Mouse (Mus musculus) layer of hippocampus, adult 8-10 months (tissue): Measurements from ENCODE around the gene Dus1l. TPM values are rescaled to one million over a fixed set of nuclear protein-coding genes. Genes with fewer than 3 reads are reported as not detected.
"Not testable (repeated sequence)": the region's sequence is repeated elsewhere in the genome, so short reads cannot be mapped to it uniquely, and the experiment has no call there.

Experiments
- DNase-seq, 2 experiments: peaks; one replicate each; pipeline ENCODE4 v3.0.0; 2022; ENCODE audit warnings: low spot score in 2 of 2
- total RNA-seq, 4 experiments: library from RNA; stranded (reverse); gene quantifications; 2 replicates each; pipeline ENCODE4 v1.2.4; 2022

Dus1l gene
- total RNA-seq, 4 experiments from 2014 or later = 48.3 to 53.3 (median 49.9) TPM

DNA sequence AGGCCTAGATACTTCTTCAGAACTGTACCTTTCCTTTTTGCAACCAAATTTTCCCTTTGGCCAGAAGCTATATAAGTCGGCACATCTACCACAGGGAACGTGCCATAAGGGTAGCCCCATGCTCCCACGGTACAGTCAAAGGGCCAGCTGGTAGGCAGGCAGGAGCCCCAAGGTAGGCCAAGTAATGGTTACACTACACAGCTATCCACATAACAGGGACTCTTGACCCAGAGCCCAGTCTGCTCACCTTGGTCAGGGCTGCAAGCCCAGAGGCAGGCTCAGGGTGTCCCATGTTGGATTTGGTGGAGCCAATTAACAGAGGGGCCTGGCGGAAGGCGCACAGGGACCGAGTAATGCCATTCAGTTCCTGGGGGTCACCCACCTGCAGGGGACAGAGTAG is 23.4 kb upstream of the Dus1l start:
- DNase-seq = no peak

DNA sequence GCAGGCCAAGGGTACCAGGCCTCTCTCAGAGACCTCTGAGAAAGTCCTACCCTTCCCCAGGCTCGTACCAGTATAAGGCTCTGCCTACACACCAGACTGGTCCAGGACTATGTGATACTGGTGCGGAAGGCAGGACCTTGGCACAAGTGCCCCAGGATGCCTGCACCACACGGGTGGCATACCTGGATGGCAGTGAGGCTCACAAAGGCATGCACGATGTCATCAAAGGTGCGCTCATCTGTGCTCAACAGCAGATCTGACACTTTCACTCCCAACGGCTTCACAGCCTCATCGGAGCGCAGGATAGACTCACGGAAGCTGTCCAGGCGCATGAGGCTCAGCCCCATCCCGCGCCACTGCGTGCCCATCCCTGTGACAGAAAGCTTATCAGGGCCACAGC is 22.0 kb upstream of the Dus1l start:
- DNase-seq = no peak

DNA sequence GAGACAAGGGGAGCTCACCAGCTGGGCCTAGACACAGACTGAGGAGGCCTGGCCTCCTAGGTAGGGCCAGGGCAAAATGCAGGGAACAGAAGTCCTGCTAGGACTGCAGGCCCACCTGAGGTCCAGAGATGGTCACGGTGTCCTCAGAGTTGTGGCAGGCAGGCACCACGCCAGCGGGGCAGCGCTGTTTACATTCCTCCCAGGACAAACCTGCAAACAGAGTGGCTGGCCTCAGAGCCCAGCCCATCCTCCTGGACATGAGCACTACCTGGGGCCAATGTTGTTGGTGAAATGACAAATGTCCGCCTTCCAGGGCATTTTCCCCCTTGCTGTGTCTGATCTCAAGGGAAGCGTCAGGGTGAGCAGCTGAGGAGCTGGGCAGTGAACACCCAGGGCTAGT is 21.2 kb upstream of the Dus1l start:
- DNase-seq = no peak

DNA sequence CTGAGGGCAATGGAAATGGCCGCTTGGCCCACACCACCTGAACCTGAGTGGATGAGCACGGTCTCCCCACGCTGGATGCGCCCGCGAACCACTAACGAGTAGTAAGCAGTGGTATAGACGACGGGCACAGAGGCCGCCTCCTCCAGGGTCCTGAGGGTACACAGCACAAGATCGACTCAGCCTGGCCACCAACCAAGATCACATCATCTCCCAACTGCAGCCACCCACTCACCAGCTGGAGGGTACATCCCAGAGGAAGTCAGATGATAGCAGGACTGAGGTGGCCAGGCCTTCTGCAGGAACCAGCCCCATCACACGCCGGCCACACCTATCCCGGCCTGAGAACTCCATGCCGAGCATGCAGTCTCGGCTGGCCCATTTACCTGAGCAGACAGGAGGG is 15.9 kb upstream of the Dus1l start:
- DNase-seq = peak in 1 of 2 experiments; percentile 51

DNA sequence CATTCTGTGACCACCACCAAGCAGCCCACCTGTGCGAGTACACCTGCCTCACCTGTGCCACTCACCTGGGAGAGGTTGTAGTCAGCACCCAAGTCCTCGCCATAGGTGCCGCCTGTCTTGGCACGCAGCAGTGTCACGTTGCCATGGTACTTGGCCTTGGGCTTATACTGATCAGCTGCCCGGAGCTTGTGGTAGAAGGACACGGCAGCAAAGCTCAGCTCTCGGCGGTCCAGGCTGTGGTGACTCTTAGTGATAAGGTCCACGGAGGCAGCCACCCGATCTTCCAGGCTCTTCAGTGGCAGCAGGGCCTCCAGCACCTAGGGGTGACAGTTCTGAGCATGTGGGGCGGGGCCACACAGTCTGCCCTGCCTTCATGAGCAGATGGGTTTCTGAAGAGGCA is 11.8 kb upstream of the Dus1l start:
- no peak for DNase-seq

DNA sequence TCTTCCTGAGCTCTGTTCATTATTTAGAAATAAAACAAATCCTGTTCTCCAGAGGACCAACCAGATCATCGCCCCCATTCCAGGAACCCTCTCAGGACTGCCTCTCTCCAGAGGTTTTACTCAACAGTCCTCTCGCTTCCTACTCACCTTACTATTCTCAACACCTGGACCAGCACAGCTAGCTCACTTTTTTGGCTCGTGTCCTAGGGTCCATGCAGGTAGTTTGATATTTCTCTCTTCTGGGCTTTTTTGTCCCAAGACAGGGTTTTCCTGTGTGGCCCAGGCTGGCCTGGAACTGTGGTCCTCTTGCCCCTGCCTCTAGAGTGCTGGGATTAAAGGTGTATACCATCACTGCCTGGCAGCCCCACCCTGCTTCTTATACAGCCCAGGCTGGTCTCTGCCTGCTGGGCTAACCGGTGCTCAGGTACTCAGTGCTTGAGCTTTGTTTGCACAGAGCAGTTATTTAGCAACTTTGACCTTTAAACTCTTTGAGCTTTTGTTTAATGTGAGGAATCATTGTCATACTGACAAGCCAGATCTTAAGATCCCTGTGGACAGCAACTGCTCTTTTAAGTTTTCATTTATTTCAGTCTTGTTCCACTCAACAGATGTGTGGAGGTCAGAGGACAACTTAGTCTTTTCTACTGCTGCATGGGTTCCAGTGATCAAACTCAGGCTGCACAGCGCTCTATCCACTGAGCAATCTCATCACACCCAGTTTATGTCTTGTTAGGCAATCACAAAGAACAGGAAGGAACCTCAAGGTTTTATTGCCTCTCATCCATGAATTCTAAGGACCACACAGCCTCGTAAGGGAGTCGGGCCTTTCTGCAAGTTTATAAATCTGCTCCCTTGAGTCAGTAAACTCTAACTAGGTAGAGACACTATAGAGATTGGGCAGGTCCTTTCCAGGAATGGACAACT is 9.4 kb upstream of the Dus1l start:
- DNase-seq = no peak

DNA sequence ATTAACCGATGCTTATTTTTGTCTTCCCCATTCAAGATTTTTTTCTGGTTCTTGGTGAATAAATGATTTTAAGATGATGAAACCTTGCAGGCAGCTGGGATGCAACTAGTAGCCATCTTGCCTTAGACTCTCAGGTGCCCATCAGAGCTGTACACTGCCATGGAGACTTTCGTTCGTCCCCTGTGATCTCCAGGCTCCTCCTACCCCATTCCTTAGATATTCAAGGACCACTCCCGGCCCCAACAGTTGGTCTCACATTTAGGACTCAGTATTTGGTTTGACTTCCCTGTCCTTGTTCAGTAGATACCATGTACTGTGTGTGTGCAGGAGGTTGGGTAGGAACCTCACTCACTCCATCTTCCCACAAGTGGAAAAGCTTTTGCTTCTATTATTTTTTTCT is 8.6 kb upstream of the Dus1l start:
- no peak for DNase-seq

DNA sequence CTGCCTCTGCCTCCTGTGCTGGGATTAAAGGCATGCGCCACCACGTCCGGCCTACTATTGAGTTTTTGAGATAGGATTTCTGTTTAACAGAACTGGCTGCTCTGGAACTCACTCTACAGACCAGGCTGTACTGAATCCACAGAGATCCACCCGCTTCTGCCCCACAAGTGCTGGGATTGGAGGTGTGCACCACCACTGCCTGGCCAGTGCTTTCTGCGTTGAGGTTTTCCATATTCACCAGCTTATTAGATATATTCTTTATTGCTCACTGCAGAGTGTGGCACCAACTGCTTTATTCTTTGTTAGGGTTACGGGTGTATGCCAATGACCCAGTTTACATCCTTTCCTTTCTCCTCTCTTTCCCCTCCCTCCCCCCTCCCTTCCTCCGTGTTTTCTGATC is 8.1 kb upstream of the Dus1l start:
- no peak for DNase-seq

DNA sequence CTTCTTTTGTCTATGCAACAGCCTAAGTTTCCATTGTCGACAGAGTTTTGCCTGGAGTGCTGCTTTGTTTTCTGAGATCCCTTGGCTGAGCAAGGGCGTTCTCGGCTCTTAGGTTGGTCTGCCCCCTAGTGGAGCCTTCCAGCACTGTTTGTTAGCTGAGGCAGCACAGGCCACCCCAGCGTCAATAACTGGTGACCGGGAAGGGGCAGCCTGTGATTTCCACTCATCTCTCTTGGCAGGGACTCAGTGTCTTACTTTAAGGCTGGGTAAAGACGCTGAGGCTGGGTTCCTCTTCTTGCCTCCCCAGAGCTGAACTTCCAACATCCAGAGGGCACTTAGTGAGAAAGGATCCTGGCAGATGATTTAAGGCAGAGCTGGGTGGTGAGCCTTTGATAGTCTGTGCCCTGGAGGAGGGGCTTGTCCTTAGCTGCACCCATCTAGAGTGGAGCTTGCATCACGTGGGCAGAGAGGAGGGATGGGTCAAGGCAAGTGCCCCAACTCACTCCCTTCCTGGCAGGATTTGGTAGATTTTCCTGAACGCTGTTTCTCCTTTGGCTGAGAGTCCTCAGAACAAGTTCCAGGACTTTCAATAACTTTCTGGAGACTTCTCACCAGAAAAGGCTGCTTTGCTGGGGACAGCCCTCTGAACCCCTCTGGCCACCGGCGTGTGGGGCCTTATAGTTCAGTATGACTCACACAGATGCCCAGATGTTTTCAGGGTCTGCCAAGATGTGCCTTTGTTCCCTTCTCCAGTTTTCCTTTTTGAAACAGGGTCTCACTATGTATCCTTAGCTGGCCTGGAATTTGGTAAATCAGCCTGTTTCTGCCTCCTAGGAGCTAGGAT is 4.1 kb upstream of the Dus1l start:
- DNase-seq = peak; percentile 61 to 88

DNA sequence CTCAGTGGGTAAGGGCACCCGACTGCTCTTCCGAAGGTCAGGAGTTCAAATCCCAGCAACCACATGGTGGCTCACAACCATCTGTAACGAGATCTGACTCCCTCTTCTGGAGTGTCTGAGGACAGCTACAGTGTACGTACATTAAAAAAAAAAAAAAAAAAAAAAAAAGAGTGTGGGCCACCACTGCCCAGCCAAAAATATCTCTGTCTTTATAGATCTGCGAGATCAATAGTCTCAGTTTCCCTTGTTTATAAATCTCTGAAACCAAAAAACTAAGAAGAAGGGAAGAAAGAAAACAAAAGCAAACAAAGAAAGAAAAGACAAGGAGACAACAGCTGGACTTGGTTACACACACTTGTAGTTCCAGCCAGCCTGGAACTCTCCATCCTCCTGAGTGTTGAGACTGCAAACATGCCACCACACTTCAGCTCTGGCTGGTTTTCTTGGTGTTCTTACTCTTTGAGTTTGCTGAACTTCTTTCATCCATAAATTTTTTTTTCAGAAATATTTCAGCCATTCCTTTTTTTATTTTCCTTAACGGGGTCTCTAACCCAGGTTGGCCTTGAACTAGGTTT is 3.2 kb upstream of the Dus1l start:
- no peak for DNase-seq

DNA sequence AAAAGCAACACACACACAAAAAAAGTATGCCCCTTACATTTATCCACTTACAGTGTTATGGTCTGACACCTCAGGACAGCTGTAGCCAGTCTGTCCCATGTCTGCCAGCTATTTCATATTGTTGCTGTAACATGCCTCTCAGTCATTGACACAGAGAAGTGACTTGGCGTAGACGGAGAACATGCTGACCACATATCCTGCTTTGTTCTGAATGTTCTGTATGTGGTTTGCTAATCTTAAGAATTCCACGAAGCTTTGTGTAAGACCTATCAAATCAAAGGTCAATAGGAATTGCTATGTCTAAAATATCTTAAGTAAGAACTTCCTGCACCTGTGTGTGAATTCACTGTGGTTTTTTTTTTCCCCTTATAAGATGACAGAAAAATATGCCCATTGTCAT is 2.0 kb upstream of the Dus1l start:
- DNase-seq = no peak

DNA sequence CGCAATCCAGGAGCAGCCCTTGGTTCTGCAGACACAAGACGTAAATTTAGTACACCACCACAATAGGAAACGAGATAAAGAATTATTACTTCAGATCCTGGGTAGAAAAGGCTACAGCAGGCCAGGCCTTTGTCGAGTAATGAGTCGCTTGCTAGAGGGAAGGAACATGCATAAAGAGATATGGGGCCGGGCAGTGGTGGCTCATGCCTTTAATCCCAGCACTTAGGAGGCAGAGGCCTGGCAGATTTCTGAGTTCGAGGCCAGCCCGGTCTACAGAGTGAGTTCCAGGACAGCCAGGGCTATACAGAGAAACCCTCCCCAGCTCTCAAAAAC is 377 bp upstream of the Dus1l start:
- no peak for DNase-seq

DNA sequence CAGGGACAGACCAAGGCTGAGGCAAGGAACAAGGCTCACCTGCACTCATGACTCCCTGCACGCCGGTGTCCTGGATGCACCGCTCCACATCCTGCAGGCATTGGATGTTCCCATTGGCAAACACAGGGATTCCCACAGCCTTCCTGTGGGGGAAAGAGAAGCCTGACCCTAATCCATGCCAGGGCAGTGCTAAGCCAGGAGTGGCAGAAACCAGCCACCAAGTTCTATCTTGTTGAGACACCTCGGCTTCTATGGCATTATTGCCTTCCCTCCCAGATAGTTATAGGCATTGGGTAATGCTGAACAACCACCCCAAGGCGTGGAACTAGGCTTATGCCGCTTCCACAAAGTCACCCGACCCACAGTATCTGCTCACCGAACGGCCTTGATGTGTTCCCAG is 3.6 kb downstream of the Dus1l start:
- DNase-seq = no peak

DNA sequence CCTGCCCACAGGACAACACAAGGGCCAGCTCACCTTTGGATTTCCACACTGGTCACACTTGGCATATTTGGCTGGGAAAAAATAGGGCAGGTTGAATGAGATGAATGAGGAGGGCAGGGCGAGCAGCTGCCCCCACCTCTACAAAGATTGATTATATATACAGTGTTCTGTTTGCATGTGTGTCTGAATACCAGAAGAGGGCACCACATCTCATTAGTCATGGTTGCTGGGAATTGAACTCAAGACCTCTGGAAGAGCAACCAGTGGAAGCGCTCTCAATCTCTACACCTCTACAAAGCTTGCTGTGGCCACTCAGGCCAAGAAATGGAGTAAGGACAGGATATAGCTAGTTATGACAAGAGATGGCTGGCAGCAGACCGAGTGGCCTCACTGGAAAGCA is 6.4 kb downstream of the Dus1l start:
- no peak for DNase-seq

DNA sequence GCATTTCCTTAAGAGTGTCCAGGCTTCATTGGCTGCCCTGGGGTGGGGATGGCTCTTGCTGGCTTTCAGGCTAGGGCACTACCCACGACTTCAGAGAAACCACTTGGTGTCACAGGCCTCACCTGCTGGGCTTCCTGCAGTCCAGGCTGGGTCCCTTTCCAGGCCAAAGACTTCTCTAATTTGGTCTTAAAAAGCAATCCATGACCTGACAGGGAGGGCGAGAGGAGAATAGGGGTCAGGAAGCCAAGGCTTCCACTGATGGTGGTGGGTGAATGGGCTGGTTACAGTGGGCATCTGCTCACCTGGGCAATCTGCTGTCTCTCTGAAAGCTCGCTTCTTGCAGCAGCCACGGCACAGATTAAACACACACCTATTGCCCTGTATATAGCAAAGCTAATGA is 6.8 kb downstream of the Dus1l start:
- DNase-seq = no peak

DNA sequence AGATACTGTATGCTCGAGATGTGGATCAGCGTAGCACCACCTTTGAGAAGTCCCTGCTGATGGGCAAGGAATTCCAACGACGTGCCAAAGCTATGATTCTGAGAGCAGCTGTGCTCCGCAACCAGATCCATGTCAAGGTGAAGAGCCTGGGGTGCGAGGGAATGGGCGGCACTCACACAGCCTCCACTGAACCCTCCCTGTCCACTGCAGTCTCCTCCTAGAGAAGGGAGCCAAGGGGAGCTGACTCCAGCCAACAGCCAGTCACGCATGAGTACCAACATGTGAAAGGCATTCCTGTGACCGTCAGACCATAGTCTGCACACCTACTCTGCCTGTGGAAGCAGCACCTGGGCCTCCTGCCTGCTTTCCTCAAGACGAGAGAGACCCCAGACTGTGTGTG is 7.7 kb downstream of the Dus1l start:
- DNase-seq = not testable (repeated sequence)

DNA sequence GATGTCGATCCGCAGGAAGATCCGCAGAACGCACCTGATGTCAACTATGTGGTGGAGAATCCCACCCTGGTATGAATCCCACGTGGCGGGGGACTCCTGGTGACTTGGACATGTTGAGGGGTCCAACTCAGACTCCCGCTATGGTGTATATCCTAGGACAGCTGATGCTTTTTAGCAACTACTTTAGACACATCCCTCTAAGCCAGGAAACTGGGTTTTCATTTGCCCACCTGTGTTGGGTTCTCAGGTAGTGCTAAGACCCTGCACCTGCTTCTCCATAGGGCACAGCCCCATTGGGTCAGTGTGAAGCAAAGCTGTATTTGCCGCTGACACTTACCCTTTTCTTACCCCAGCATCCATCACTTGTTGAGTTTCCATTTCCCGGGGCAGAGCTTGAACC is 11.1 kb downstream of the Dus1l start:
- no peak for DNase-seq

DNA sequence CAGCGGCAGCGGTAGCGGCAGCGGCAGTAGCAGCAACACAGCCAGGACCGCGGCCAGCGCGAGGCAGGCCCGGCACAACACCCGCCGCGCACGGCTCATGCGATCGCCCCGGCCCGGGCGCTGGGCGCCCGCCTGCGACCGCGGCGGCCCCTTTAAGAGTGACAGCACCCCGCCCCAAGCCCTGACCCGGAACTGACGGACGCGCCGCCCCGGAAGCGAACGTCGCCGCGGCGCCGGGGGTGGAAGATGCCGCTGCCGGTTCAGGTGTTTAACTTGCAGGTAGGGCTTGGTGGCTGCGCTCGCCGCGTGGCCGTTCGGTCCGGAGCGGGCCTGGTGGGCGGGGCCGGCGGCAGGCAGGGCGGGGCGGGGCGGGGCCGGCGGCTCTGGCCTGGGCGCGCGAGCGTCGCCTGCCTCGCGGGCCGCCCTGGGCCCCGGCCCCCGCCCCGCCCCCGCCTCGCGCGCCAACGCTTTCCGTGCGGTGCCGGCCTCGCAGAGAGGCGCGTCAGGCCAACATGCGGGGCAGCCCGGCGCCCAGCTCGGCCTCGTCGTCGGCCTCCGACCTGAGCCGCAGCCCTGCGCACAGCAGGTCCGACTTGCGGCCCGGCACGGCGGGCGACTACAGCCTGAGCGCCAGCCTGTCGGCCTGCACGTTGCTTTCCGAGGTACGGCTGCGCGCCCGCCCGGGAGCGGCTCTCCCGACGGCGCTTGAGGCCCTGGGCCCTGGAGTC is 12.0 kb downstream of the Dus1l start, which contains the start of the genes Rfng and Gps1:
Gene Rfng, minus strand, starts transcription at position 144 of the 728 bp plus-strand sequence.
Gene Gps1, plus strand, starts transcription at position 209 of the 728 bp plus-strand sequence.
- DNase-seq = peak in 1 of 2 experiments; percentile 68

DNA sequence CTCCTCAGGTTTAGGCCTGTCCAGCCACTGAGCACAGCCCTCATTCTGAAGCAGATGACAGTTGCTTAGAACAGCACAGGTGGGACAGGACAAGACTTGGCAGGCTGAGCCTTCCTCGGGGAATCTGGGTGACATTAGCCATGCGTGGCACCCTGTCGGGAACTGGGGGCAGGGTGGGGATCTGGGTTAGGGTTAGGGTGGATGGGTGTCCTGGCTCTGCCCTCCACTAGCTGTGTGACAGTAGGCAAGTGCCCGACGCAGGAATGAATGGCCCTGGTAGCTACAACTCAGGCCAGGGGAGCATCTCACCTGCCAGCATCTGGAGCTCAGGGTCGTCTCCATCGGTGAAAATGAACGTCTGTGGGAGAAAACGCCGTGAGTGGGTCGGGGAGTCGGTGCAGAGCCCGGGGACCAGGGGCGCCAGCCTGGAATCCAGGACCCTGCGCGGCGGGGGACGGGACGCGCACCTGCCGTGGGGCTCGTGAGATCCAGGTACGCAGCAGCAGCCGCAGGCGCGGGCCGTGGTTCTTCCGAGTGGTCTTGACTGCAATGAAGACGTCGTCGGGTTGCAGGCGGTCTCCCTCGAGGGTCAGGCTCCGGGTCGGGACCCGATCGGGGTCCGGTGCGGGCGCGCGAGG is 12.7 kb downstream of the Dus1l start:
- no peak for DNase-seq

DNA sequence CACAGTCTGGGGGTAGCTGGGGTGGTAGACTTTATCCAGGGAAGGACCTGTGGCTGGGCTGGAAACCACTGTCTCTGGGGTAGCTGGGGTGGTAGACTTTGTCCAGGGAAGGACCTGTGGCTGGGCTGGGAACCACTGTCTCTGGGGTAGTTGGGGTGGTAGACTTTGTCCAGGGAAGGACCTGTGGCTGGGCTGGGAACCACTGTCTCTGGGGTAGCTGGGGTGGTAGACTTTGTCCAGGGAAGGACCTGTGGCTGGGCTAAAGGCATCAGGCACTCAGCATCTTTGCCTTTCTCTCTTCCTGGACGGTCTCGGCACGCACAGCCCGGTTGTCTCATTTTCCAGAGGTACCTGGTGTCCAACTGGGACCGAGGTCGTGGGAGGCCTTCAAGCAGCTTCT is 14.8 kb downstream of the Dus1l start:
- DNase-seq = not testable (repeated sequence)

DNA sequence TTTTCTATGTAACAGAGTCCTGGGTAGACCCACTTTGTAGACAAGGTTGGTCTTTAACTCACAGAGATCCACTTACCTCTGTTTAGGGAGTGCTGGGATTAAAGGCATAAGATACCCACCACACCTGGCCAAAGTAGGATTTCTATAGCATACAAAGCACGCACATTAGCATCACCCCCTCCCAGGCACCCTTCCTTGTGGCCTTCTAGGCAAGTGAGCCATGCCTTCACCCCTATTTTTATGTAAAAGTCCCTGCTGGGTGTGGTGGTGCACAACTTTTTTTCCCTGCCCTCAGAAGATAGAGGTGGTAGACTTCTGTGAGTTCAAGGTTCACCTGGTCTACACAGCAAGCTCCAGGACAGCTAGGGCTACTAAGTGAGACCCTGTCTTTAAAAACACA is 16.3 kb downstream of the Dus1l start:
- DNase-seq = no peak
